Mouse (Mus musculus) cortical plate, adult 2 months (tissue): ENCODE measurements at regions not wholly inside any gene's neighbourhood (a gene's known extent, or its start where the extent isn't known, plus 50 kb on each side); places are given as distances from the start of the nearest gene placed in this dataset.

ENCODE experiments used
- H3K27ac ChIP-seq: fragments of 200-500 bp; 2 replicates; pipeline ENCODE4 v1.5.1; 2012; ENCODE audit warnings: low read length, control low read depth, inconsistent platforms; ENCODE audit not compliant: insufficient read depth
- H3K4me1 ChIP-seq: fragments of 200-500 bp; 2 replicates; pipeline ENCODE4 v1.6.1; 2011; ENCODE audit warnings: low read length; ENCODE audit not compliant: control insufficient read depth, insufficient read depth
- H3K4me3 ChIP-seq: fragments of 200-500 bp; 2 replicates; pipeline ENCODE4 v1.5.1; 2011; ENCODE audit warnings: mild to moderate bottlenecking, low read length, control low read depth; ENCODE audit not compliant: insufficient read depth
- CTCF ChIP-seq: fragments of 200-500 bp; IDR thresholded peaks from 2 replicates; pipeline ENCODE4 v1.5.1; 2011; ENCODE audit warnings: mild to moderate bottlenecking, control low read depth, low read length; ENCODE audit not compliant: insufficient read depth; ENCODE audit errors: extremely low read depth
- POLR2A ChIP-seq: fragments of 200-500 bp; IDR thresholded peaks from 2 replicates; pipeline ENCODE4 v1.6.1; 2011; ENCODE audit warnings: mild to moderate bottlenecking, low read length, control low read depth; ENCODE audit not compliant: insufficient read depth; ENCODE audit errors: extremely low read depth

DNA sequence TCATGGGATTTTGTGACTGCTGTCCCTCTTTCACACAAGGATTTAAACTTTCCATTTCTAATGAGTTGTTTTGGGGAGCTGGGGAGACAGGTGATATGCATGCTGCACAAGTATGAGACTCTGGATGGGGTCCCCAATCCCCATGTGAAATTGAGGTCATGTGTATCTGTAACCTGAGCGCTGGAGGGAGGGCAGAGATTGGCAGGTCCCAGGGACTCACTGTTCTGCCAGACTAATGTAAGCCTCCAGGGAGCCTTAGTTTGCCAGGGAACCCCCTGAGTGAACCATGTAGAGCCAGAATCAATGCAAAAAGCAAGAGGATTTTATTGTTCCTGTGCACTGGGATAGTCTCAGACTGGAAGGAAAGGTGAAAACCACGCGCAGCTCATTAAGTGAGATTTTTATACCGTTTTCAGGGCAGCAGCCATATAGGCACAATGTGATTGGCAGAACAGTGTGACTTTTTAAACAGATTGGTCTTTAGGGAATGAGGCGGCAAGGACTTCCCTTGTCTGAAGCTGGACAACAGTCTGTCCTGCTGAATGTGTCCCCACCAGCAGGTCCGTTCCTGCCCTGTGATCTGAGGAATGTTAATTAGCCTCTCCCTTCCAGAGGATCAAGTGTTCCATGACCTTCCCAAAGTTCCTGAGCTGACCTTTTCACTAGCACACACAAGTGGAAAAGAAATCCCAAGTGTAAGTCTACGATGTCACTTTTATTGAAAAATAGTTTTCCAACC, 59.9 kb upstream of the Oxgr1 start:
- H3K4me1 ChIP-seq: no peaks in the 10 kb centered on the region
- no peak overlapping the region for H3K27ac ChIP-seq
- no peak for TF ChIP-seq POLR2A
- TF ChIP-seq CTCF: no peak
- H3K4me3 ChIP-seq: no peak overlapping the region

DNA sequence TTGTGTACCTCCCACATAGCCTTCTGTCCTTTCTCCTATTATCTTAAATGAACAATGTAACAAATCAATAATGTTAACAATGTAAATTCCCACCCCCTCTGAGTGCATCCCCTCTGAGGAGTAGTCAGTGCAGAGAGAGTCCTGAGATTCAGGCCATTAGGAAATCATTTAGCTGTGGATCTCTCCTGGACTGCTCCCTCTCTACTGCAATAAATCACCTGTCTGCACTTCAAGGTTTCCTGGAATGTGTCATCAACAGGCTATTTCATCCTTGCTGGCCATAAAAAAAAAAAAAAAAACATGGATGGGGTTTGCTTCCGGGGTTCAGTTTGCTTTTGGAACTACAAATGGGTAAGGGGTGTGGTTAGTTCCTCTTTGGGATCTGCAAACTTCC, 60.5 kb upstream of the Oxgr1 start:
- Histone ChIP-seq H3K4me1 (no peaks in the 10 kb centered on the region), H3K4me3 (no peak overlapping the region), H3K27ac (no peak overlapping the region)
- no peak for TF ChIP-seq CTCF
- TF ChIP-seq POLR2A: no peak

DNA sequence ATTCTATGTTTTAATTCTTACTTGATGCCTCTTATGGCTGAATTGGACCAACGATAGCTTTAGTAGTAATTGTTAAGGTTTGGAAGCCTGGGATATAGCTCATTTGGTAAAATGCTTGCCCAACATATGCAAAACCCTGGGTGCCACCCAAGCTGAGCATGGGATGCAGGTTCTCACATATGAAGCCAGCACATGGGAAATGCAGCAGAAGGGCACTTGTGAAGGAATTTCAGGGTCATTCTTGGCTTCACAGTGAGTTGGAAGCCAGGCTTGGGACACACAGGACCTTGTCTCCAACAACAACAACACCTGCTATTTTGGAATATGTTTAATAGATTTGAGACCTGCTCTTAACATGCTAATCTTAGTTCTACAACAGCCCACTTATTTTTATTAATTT, 67.6 kb upstream of the Oxgr1 start:
- TF ChIP-seq POLR2A: no peak
- TF ChIP-seq CTCF: no peak
- Histone ChIP-seq H3K27ac (no peak overlapping the region), H3K4me3 (no peak overlapping the region), H3K4me1 (no peaks in the 10 kb centered on the region)

DNA sequence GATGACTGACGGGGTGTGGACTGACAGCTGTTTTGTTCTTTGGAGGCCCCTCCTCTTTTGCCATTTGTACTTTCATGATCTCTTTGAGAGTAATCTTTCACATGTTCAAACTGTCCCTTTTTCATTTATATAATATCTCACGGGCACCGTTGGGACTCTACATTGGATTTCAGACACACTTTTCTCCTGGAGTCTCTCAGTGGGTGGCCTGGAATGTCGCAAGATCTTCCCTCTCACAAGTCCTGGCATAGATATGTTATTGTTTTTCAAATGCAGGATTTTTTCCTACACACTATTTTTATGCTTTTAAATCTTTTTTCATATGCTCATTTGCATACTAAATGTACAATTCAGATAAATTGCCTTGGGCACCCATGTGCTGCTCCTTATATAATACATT, 71.1 kb upstream of the Oxgr1 start:
- H3K4me3 ChIP-seq: no peak overlapping the region
- H3K4me1 ChIP-seq: no peaks in the 10 kb centered on the region
- no peak for TF ChIP-seq POLR2A
- H3K27ac ChIP-seq: no peak overlapping the region

DNA sequence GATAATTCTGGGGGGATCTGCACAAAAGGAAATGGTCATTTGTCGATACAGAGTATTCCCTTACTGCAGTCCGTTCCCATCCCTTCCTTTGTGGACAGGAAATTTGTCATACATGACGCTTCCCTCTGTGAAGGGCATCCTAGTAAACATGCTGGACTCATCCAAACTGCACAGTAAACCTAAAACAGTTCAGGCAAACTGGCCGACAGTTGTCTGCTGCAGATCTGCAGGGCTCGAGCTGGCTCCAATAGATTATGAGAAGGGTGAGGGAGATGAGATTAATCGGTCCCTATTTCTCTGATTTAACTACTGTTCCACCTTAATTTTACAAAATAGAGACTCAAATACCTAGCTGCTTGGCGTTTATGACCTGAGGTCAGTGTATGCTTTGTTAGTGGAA, 76.3 kb upstream of the Oxgr1 start:
- H3K4me1 ChIP-seq: no peaks in the 10 kb centered on the region; the same call in 1 of the 2 replicates
- no peak overlapping the region for H3K4me3 ChIP-seq
- no peak overlapping the region for H3K27ac ChIP-seq
- TF ChIP-seq CTCF: no peak

DNA sequence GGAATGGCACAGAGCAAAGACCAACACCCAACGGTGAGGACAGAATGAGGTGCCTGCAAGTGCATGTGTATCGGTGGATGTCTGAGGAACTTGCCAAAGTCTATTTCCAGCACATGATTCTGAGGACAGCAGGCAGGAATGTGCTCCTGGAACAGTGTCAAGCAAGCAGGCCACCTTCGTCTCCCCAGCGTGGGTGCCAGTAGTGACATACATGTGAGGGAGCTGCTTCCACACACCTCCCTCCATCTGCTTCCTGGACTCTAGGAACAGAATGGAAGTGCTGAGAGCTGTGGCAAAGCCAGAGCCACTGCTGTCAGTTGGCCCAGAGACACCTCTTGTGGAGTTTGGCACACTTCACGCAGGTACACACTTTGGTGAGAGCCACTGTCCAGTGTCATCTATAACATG, 76.9 kb upstream of the Oxgr1 start:
- Histone ChIP-seq H3K27ac (no peak overlapping the region), H3K4me3 (no peak overlapping the region), H3K4me1 (no peaks in the 10 kb centered on the region; the same call in 1 of the 2 replicates)
- TF ChIP-seq POLR2A: no peak
- TF ChIP-seq CTCF: no peak

DNA sequence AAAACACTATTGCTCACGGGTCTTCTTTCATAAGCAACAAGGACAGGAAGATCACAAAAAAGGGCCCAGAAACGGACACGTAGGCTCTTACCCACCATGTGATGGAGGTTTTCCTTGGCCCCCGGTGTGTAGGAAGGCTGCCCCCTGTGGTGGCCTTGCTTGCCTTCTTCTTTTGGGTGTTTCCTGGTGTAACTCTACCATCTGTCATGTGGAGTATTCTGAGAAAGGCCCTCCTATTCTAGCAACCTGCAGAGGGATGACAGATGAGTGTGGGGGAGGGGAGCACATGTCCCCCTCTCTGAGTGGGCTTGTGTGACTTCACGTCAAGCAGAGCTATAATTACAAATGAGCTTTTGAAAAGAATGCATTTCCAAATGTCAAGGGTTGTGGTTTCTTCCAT, 77.3 kb upstream of the Oxgr1 start:
- H3K27ac ChIP-seq: no peak overlapping the region
- TF ChIP-seq POLR2A (no peak), CTCF (no peak)
- no peaks in the 10 kb centered on the region; the same call in 1 of the 2 replicates for H3K4me1 ChIP-seq
- no peak overlapping the region for H3K4me3 ChIP-seq

DNA sequence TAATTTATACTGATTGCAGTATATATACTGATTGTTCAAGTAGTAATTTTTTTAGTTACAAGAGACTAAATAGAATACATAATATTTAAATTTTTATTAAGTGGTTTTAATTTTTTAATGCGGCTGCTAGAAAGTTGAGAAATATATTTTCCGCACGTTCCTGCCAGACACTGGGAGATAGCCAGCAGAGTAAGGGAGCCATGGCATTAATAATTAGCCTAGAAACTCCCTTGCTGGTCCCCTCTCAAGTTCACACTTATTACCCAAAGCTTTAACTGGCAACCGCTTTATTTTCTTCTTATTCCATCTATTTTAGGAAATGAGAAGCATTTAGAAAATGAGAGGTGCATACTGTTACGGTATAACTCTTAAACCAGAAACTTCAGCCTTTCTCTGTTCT, 78.0 kb upstream of the Oxgr1 start:
- Histone ChIP-seq H3K27ac (no peak overlapping the region), H3K4me3 (no peak overlapping the region), H3K4me1 (no peaks in the 10 kb centered on the region; the same call in 1 of the 2 replicates)
- TF ChIP-seq POLR2A: no peak
- no peak for TF ChIP-seq CTCF

DNA sequence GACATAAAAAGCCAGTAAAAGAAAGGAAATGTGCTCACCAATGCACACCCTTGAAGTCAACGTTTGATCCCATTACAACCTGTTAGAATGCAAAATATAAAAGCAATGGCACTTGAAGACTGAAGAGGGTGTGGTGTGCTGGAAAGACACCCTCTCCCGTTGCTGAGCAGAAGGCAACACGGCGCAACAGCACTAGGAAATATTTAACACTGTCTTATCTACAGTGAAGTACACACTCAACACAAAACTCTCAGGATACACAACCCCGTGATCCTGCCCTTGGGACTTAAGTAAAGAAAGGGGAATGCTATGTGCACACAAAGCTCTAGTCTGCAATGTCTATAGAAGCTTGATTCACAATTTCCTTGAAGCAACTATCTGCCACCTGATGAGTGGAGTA, 83.1 kb upstream of the Oxgr1 start:
- no peak overlapping the region for H3K4me3 ChIP-seq
- no peak for TF ChIP-seq CTCF
- no peak for TF ChIP-seq POLR2A
- H3K27ac ChIP-seq: no peak overlapping the region
- no peaks in the 10 kb centered on the region for H3K4me1 ChIP-seq

DNA sequence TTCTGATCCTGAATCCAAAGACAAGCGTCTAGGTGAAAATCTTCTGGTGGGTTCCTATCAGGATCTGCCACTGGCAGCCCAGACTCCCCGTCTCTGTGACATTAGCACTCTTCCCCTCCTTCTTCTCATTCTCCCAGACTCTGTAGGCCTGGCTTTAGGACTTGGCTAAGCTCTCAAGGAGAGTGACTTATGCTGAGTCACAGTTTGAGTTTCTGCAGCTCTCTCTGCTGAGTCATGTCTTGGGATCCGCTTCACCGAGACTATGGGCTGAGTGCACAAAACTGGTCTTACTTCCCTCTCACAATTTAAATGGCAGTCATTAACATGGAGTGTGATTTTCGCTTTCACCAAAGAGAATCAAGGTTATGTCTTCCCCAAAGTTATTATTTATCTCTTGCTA, 85.2 kb upstream of the Oxgr1 start:
- H3K4me3 ChIP-seq: no peak overlapping the region
- H3K4me1 ChIP-seq: no peaks in the 10 kb centered on the region
- TF ChIP-seq POLR2A (no peak), CTCF (no peak)
- H3K27ac ChIP-seq: no peak overlapping the region

DNA sequence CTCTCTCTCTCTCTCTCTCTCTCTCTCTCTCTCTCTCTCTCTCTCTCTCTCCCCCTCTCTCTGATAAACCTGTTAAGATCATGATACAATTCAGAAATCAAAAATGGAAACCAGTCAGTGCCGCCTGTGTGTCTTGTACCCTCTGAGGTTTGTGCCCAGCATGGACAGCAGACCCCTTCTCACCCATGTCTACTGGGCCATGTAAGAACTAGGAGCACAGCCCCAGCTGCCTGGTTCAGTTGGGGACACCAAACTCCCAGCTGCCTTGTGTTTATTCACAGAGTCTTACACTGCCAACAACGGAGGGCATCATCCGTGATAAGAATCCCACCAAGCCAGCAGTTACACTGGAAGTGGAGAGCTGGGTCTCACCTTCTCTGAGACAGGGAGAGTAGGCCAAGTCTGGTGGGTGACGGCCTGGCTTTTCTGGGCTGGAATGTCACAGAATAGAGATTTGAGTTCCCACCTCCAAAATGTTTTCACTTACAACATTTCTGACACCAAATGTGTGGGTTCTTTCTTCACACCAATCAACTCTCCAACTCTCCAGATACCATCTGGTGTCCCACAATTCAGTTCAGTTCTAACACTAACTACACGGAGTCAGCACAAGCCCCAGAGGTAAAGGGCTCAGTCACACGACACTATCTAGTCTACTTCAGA, 92.2 kb upstream of the Oxgr1 start:
- H3K27ac ChIP-seq: no peak overlapping the region
- H3K4me3 ChIP-seq: no peak overlapping the region
- TF ChIP-seq POLR2A (no peak), CTCF (no peak)
- H3K4me1 ChIP-seq: peaks cover 9% of the 10 kb centered on the region
